Mouse (Mus musculus) testis, postnatal 14 days (tissue): ENCODE data around the gene Btd.
"Not testable (repeated sequence)": the region's sequence is repeated elsewhere in the genome, so short reads cannot be mapped to it uniquely, and the experiment has no call there.

Experiments used
- DNase-seq: peaks from one replicate; pipeline ENCODE4 v3.0.0; 2021; ENCODE audit warnings: low spot score

Gene Btd

DNA sequence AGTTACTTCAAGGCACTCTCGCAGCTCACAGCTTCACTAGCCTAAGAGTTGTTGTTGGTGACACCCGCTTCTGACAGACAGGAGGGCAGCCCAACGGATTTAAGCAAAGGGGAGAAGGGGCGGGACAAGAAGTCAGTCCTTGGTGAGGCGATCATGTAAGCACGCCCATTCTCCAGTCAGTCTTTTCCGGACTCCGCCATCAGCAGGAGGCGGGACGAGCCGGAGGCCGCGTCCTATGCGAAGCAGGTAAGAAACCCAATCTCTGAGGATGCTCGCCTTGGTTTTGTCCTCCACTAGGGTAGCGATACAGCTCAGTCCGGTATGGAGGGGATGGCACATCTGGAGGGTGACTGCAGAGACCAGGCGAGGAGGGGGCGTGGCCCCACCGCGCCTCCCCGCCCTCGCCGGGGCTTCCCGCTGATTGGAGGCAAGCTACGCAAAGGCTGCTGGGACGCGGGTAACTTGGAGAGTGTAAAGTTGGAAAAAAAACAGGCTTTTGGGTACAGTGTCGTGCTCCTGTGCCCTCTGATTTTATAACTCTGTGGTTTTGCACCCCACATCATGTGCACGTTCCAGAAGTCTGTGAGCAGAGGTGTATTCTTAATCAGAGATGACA is at the start of gene Btd, which contains the start of gene Hacl1:
TSS of gene Btd (plus strand) at position 139 of the 616 bp plus-strand sequence.
TSS of gene Hacl1 (minus strand) at position 397 of the 616 bp plus-strand sequence.
- DNase-seq, result peak; percentile 88

DNA sequence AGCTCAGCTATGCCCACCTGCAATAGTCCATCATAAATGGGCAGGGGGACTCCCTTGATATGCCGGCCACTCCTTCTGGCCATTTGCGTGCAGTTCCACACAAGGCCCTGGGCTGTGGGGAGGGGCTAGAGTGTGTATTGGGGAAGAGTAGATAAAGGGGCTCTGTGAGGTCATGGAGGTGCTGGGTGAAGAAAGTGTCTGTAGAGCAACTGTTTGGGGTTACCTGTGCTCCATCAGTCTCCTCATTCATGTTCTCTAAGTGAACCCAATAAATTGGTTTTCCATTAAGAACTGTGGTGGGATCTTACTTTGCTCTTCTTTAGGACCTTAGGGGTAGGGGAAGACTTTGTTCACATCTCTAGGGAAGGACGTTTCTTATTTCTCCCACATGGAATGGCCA is 49.6 kb upstream of the Btd start, which contains the start of gene Colq:
TSS of gene Colq (minus strand) at position 101 of the 400 bp plus-strand sequence.
- DNase-seq, result no peak

DNA sequence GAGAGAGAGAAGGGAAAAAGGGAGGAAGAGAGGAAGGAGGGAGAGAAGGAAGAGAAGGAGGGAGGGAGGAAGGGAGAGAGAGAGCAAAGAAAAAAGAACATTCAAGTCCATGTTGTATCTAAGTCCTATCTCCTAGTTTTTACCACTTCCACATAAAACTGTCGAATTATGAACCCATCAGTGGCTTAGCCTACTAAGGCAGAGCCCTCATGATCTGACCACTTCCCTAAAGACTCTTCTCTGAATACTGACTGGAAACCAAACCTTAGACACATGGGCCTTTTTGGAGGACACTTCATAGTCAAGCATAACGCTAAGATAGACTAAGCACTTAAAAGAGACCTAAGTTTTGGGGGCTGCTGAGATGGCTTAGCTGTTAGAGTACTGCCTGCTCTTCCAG is 47.8 kb upstream of the Btd start:
- no peak for DNase-seq

DNA sequence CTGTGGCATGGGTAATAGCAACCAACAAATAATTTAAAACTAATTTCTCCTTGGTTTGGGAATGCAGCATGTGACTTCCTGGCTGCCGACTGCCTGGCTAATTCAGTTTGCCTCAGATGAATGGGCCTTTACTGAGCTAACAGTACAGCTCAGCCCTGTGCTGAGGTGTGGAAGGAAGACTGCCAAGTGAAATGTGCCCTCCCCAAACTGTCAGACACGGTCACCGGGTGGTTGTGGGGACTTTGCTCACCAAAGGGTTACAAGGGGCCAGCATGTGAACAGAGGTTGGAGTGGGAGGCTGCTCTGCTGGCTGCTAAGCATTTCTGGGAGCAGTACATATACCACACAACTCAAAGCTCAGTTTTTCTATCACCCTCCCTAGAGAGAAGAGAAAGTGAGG is 46.1 kb upstream of the Btd start:
- DNase-seq, result no peak

DNA sequence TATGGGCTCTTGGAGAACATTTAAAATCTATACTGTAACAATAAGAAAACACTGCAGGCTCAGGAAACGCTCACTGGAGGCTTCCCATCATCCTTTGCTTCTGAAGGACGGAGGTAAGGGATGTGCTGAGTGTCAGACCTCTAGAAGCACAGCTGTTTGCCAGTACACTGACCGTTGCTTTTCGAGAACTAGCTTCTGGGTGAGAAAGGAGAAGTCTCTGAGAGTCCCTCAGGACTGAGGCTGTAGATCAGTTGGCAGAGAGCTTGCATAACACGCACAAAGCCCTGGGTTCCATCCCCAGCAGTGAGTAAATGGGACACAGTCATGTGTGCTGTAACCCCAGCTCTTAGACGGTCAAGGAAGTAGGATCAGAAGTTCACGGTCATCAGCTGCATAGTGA is 44.4 kb upstream of the Btd start:
- no peak for DNase-seq

DNA sequence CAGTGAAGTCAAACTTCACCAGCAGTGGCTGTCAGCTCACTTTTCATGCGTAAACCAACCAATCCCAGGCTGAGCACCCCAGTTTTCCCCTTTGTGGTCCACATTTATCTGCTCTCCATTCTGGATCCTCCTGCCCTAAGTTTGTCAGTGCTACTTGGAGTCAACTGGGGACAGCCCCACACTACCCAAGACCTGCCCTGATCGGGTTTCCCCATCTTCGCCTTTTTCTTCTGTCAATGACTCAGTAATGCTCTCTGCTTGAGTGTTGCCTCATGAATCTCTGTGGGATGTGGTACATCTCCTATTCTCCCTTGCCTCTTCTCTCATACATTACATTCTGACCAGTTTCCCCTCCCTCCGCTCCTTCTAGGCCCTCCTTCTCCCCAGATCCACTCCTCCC is 43.4 kb upstream of the Btd start:
- no peak for DNase-seq

DNA sequence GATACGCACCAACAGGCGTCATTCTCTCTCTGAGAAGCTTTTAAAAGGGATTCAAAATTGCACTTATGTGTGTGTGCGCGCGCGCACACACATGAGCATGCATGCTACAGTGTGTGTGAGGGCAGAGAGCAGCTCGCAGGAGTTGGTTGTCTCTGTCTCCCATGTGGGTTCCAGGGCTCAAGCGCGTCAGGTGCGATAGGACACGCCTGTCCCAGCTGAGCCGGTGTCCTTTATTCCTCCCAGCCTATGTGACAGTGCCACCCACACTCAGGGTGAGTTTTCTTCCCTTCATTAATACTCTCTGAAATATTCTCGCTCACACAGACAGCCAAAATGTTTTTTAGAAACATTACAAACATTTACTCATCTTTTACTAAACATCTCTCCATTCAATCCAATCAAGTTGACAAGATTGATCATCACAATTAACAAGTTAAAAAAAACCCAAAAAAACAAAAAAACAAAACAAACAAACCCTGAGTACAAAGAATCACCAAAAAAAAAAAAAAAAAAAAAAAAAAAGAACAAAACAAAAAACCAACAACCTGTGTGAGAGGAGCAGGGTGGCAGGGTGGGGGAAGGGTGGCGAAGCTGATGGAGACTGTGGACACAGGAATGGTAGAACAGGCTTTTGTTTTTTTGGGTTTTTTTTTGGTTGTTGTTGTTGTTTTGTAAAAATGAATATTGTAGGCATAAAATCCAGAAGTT is 38.8 kb upstream of the Btd start:
- no peak for DNase-seq

DNA sequence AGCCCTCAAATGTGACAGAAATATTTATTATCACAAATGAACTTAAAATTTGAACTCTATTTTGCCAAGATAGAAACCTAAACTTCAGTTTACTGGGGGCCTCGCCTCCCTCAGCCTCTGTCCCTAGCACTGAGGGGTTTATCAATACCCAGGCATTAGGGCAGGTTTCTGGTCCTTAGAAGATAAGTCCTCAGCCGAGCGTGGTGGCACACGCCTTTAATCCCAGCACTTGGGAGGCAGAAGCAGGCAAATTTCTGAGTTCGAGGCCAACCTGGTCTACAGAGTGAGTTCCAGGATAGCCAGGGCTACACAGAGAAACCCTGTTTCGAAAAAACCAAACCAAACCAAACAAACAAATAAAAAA is 38.2 kb upstream of the Btd start:
- not testable (repeated sequence) for DNase-seq

- no peak for DNase-seq
Measured at GRCm38 (mm10) chr14:31604916-31605315, 35.9 kb upstream of the Btd start.

DNA sequence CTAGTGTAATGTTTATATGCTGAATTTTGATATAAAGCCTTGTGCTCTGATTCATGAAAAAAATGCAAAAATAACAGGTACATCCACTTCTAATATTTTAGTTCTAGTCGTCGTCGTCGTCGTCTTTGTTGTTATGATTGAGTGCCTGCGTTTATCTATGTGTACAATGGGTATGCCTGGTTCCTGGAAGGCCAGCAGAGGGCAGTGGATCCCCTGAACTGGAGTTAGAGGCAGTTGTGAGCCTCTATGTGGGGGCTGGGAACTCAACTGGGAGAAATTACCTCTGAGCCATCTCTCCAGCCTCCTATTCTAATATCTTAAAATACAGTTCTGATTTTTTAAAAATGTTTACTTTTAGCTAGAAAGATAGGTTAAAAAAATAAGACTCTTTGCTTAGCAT is 35.3 kb upstream of the Btd start:
- no peak for DNase-seq

DNA sequence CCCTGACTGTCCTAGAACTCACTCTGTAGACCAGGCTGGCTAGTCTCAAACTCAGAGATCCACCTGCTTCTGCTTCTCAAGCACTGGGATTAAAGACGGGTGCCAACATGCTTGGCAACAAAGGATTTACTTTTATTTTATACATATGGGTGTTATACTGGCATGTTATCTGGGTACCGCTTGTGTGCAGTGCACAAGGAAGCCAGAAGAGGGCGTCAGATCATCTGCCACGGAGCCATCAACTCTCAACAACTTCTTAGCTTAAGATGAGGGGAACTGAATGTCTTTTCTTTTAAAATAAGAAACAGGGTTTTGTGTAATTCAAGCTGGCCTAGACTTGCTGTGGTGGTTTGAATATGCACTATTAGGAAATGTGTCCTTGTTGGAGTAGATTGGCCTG is 28.8 kb upstream of the Btd start:
- DNase-seq, result no peak

GRCm38 (mm10) chr14:31613671-31614070 is 27.2 kb upstream of the Btd start:
- DNase-seq, result no peak

- DNase-seq, result no peak
Measured at GRCm38 (mm10) chr14:31617204-31617603, 23.6 kb upstream of the Btd start.

DNA sequence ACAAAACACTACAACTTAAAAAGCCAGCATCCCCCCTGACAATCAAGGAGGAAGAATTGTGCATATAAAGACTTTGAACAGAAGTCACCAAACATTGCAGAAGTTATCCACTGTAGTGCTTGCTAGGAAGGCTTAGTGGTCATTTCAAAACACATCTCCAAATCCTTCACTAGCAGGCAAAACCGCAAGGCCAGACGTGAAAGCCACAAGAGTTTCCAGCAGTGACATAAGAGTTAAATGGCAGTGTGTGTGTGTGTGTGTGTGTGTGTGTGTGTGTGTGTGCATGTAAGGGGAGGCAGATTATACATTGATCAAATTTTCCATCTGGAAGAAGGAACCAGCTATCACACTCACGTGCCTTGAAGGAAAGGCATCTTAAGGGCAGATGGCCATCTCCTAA is 22.8 kb upstream of the Btd start:
- DNase-seq, result no peak

DNA sequence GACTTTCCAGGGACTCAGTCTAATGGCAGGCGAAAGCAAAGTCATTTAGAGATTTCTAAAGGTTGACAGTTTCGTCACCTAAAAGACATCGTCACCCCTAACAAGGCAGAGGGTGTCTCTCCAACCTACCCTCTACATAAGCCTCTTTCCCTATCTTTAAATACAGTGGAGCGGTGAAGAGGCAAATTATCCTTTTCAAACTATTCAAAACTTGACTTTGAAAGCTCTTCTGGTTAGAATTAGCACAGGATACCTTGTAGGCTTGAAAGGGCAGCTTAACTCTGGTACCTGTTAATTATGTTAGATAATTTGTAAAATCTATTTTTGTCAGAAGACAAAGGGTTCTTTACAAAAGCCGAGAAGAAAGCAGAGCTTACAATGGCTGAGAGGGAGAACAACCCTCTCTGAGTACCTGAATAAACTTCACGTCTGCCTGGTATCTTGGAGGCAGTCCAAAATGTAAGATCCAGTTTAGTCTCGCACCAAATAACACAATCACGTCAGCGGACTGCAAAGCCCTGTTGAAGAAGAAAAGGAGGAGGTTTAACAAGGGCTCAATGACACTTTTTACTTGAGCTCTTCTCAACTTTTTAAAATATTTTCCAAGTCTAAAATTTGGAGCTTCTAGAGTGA is 20.1 kb upstream of the Btd start:
- no peak for DNase-seq

GRCm38 (mm10) chr14:31622748-31623147 is 18.1 kb upstream of the Btd start:
- no peak for DNase-seq

GRCm38 (mm10) chr14:31630677-31631076 is 10.2 kb upstream of the Btd start:
- DNase-seq, result no peak

- DNase-seq, result no peak
Measured at GRCm38 (mm10) chr14:31640346-31640889, 410 bp upstream of the Btd start, which contains the start of gene Gm49387. TSS of gene Gm49387 (minus strand) at chr14:31640878.

DNA sequence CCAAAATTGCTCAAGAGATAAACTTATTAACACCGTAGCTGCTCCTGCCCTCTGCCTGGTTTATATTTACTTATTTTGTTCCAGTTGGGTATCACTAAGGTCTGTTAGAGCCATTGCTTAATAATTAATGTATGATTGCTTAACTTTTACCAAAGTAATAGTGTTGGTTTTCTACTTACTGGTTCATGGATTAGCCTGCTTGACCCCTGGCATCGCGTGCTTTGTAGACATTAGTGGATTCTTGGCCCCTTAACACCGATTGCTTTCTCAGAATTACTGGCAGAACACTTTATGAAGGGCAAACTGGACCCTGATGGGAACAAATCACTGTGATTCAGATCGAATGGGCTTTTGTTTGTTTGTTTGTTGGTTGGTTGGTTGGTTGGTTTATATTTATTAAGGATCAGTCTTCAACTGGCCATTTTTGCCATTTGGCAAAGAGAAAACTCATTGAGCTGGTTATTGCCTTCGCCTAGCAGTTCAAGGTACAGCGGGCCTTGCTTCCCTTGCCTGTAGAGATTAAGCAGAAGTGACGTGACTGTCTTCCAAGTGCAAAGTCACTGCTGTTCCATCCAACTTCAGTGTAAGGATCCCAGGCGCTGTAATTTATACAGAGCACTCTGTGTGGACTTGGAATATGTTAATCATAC is 803 bp downstream of the Btd start:
- DNase-seq, result no peak

- DNase-seq, result no peak
Measured at GRCm38 (mm10) chr14:31644183-31644830, 3.5 kb downstream of the Btd start.

GRCm38 (mm10) chr14:31644931-31645547 is 4.2 kb downstream of the Btd start:
- DNase-seq, result no peak

DNA sequence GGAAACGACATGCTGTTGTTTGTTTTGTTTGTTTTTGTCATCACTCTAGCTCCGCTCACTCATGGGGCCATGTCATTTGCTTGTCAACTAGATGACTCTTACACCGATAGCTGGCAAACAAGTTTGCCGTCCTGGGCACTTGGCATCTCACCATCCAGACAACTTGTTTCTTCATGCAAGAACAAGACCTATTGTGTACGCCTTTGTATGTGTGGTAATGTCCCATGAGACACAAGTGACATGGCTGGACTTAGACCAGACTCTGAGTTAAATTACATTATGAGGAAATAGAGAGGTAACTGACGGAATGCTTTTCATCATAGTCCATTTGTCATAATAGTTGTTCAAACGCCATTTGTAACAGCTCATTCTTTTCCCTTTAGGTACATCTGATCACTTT is 5.1 kb downstream of the Btd start:
- no peak for DNase-seq
